Mouse (Mus musculus): ENCODE results near the gene Ankrd13d. TPM values are rescaled to one million over a fixed set of nuclear protein-coding genes. Genes with fewer than 3 reads are reported as not detected.

The Ankrd13d gene
- total RNA-seq, 2 experiments from 2014 or later: 87.8 to 91.7 TPM

DNA sequence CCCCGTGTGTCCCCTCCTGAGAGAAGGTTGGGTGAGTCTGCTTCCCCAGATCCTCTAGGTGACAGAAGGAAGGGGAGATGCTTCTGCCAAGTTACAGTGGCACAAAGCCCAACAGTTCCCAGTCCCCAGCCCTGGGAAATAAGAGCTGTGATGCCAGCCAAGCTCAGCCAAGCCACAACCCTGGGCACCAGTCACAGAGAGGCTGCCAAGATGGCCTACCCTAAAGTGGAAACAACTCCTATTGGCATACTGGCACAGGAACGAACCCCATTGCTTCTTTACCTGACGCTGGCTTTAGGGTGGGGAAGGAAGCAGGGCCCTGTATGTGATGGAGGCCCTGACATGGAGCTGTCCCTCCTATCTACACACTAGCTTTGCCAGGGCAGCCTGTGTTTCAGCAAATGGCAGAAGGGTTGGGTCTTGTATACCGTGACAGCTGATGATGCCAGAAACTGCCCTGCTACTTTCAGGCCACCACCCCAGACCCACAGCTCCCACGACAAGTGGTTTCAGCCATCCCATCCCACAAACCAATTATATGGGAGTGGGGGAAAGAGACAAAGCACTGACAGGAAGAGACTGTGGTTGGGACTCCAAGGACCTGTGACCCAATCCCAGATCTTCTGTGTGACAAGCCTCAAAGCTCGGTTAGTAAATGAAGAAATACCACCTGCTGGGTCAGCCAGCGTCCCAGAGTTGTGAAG, 20.2 kb upstream of the Ankrd13d start:
- intact Hi-C loops (cut with DNase I): no loop called here
- peak; percentile 57 to 66 for DNase-seq (ENCODE audit: extremely low spot score in 1 of 2, low spot score in 2 of 2)

DNA sequence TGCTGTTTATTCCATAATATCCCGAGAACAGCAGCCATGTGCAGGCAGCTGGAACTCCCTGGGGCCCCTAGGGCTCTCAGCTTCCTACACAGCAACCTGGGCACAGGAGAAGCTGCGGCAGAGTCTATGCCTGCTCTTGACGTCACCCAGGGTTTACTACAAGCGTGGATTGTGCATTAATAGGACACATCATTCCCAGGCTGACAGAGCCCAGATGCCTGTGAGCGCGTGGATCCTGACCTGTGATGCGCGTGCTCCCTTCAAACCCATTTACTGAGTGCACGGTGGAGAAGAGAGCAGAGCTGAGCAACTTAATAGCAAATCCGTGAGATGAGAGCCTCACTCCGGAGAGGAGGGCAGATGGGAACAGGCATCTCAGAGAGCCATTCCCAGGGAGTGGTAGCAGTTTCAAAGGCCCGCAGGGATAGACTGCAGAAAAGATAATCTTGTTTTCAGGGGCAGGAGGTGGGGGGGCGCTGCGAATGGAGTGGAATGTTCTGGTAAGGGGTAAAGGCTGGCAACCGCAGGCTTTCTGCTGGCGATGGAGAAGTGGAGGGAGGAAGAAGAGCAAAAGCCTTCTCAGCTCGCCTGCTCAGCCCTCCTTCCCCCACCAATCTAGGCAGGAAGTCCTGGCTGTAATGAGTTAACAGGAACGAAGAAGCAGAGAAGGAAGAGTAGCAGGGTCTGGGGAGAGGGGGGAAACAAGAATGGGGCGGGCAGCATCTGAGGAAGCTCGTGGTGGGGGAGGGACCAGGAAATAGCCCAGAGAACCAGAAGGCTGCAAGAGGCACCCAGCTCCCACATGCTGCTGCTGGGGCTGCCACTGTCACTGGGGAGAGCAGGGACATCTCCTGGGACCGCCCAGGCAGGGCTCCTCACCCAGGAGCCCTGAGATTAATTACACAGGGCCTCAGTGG, 19.1 kb upstream of the Ankrd13d start:
- intact Hi-C loops (cut with DNase I): no loop called here
- DNase-seq (ENCODE audit: extremely low spot score in 1 of 2, low spot score in 2 of 2): peak in 1 of 2 experiments; percentile 82

DNA sequence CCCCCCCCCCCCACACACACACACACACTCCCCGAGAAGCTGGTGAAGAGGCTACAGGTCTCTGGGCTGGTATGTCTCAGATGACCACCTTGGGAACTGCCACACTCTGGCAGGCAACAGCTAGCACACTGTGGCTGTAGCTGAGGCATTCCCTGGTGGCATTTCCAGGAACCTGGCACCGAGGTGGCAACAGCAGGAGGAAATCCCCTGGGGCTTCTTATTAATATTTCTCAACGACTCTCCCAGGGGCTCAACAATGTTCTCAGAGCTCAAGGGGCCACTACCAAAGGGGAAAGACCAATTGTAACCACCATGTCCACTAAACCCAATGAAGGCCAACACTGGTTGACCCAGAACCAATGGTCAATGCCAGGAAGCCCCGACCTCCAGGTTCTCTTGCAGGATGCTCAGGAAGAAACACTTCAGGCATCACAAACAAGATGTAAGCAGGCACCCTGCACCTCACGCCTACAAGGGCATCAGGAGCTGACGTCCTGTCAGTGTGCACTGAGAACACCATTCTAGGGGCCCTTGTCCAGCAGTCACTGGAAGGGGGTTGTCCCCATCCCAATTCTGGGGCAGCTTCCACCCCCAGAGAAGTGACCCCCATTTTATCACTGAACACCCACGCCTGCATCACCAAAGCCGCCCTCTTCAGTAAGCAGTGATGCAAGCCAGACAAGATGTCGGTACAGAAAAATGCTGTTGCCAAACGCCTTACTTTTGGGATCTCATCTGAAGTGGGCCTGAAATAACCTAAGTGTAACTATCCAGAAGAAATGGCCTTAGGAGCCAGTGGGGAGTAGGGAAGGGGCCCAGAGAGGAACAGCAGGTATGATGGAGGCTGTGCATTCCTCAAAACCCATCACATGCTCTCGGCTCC, 18.2 kb upstream of the Ankrd13d start:
- DNase-seq (ENCODE audit: extremely low spot score in 1 of 2, low spot score in 2 of 2): peak in 1 of 2 experiments; percentile 21
- intact Hi-C loops (cut with DNase I): no loop called here

DNA sequence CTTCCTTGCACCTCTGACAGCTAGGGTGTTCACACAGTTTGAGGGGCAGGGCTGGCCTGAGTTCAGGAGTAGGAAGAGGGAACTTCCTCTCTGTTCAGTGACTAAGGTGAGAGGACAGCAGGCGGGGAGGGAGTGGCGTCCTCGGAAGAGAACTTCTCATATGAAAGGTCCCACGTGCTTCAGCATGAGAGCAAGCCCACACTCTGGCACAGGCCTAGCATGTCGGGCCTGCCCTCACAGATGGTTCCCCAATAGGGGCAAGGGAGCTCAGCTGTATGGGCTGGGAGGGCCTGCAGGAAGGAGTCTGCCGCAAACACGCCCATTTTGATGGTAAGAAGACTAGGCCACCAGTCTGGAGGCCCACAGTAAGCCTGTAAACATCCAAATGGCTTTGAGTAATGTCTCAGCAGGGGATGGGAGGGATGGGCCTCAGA, 17.4 kb upstream of the Ankrd13d start:
- peak in 1 of 2 experiments; percentile 49 for DNase-seq (ENCODE audit: extremely low spot score in 1 of 2, low spot score in 2 of 2)
- intact Hi-C loops (cut with DNase I): no loop called here

DNA sequence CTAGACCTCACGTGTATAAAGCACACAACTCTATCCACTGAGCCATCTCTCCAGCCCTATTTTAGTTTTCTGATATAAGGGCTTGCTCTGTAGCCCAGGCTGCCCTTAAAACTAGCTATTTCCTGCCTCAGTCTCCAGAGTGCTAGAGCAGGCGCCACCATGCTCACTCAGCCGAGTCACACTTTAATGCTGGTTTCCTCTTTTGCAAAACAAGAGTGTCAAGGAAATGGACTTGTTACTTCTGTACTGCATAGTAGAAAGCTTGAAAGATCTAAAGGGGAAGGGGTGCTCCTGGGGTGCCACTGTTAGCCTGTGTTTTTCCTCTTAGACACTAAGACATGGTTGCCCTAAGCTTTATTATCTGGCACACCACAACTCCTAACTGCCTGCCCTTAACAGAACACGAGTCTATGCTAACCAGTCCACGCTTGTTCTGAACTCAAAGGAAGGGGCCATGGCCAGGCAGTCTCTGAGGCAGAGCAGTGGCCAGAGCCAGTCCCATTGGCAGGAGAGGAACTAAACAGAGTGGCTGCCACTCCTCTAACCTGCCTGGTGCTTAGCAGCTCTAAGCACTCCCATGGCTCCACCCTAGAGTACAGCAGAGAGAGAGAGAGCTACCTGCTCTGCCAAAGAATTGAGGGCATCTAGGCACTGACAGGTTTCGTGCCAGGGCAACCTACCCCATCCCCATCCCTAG, 16.8 kb upstream of the Ankrd13d start:
- intact Hi-C loops (cut with DNase I): no loop called here
- no peak for DNase-seq (ENCODE audit: extremely low spot score in 1 of 2, low spot score in 2 of 2)

DNA sequence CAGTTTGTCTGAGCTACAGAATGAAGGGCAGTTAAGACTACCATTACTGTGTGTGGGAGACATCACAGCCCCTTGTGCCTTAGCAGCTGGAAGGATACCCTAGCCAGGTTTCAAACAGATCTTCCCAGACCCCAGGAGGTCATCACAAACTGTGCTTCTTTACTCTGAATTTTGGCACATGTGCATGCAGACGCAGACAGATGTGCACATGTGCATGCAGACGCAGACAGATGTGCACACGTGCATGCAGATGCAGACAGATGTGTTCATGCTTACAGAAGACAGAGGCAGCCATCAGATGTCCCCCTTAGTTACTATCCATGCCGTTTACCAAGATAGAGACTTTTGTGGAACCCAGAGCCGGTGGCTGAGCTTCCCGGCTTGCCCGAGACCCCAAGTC, 16.2 kb upstream of the Ankrd13d start:
- intact Hi-C loops (cut with DNase I): no loop called here
- DNase-seq (ENCODE audit: extremely low spot score in 1 of 2, low spot score in 2 of 2): no peak

DNA sequence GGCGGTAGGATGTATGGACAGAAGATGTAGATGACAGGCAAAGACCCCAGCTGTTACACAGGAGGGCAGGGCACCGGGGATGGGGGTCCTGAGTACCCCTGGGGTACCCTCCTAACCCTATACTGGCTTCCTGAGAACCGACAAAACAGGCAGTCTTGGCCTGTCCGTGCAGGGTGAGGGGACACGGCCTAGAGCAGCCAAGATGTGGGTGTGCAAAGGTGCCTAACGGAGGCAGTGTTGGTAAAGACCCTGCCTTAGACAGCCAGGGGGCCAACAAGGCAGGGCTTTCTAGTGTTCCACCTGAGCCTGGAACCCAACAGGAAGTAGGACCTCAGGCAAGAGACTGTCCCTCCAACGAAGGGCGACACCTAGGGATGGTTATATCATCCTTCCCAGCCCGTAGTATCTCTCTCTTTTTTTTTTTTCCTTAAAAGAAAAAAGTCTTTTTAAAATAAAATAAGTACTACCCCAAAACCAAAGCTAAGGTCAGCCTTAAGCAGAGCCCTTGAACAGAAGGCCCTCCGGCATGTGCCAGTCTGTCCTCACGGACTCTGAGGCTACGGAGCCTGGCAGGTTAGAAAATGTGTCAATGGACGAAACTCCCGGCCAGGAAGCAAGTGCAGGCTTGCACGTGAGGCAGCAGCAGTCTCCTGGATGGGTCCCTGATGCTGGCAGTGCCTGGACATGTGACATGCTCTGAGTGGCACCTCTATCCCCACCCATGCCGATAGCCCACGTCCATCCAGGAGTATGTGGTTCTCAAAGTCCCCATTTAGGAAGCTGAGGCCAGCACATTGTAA, 15.6 kb upstream of the Ankrd13d start:
- intact Hi-C loops (cut with DNase I): no loop called here
- DNase-seq (ENCODE audit: extremely low spot score in 1 of 2, low spot score in 2 of 2): peak in 1 of 2 experiments; percentile 26

DNA sequence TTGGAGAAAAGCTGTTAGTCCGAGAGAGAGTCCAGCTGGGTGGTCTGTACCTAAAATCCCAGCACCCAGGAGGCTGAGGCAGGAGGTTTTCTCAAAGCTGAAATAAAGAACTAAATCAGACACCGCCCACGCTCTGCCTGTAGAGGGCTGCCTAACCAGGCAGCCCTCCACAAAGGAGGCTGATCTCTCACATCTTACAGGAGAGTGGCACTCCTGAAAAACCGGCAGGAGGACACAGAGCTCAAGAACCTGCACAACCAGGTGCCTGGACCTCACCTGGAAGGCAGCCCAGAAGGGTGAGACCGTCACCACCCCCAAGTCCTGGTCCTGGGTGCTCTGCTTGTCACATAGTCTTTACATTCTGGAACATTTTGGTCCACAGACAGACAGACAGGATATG, 14.9 kb upstream of the Ankrd13d start:
- intact Hi-C loops (cut with DNase I): no loop called here
- peak in 1 of 2 experiments; percentile 16 for DNase-seq (ENCODE audit: extremely low spot score in 1 of 2, low spot score in 2 of 2)

DNA sequence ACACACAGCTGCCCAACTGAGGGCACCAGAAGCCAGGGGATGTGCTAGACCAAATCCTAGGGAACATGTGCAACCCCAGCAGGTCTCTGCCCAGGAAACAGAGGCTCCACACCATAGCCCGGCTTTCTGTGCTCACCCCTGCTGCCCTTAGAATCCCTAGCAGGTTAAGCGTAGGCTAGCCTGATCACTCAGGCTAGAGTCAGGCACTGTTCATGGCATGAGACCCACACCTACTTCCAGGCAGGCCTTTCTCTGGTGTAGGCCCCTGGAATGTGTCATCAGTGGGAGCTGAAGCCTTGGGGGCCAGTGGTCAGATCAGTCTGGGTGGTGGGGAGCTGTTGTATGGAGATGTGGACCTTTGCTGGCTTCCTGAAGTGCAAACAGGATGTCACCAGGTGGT, 13.7 kb upstream of the Ankrd13d start:
- intact Hi-C loops (cut with DNase I): no loop called here
- no peak for DNase-seq (ENCODE audit: extremely low spot score in 1 of 2, low spot score in 2 of 2)

DNA sequence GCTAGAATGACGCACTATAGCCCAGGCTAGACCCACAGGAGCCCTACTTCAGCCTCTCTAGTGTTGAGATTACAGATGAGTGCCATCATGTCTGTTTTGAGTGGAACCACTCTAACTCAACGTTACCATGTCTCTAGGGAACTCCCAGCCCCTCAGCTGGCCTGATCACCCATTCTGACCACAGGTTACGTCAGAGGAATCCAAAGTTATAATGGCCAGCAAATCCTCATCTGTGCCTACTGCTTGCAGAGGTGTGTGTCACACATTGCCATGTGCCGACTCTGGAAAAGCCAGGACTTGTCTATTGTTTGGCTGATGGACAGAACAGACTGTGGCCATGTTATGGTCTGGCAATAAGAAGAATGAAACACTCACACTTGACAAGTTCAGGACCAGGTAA, 12.5 kb upstream of the Ankrd13d start:
- DNase-seq (ENCODE audit: extremely low spot score in 1 of 2, low spot score in 2 of 2): peak in 1 of 2 experiments; percentile 11
- intact Hi-C loops (cut with DNase I): no loop called here

DNA sequence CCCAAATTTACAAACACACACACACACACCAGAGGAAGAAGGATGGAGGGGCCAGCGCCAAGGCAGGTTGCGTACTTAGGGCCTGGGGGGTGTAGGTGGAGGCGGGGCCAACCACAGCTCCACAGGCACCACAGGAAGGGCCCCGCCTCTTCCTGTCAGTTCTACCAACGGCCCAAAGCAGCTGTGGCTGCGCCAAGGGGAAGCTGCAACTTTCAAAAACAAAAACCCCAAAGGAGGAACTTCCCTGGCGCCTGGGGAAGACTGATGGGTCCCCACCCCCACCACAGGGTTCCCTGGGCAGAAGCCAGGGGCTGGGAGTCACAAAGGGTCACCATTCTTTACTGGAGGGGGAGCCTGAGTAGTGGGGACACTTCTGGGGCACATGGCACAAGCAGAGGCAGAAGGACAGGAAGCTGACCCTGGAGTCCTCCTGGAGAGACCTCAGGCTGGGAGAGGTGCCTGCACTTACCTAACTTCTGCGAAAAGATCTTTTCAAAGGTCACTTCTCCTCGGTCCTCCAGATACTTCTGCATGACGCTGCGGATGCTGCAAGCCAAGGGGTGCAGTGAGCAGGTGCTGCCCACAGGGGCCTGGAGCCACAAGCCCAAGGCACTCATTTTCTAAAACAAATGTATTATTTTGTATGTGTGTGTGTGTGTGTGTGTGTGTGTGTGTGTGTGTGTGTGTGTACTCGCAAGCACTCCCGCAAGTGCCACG, 11.6 kb upstream of the Ankrd13d start:
- peak in 1 of 2 experiments; percentile 85 for DNase-seq (ENCODE audit: extremely low spot score in 1 of 2, low spot score in 2 of 2)
- intact Hi-C loops (cut with DNase I): no loop called here

DNA sequence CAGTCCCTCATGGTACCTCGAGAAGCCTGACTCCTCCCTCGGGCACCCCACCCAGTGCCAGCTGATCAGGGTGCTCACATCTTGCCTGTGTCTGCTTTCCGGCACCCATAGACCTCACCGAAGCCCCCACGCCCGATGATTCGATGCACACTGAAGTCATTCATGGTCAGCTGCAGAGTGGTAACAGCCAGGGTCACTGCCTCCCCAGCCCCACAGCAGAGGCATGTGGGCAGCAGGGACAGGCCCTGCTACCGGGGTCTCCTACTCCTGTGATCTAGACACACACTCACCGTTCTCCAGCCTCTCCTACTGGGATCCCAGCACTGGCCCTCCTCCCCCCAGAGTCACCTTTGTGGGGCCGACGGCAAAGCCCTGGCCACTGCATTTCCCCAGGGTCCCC, 8.2 kb upstream of the Ankrd13d start:
- intact Hi-C loops (cut with DNase I): no loop called here
- no peak for DNase-seq (ENCODE audit: extremely low spot score in 1 of 2, low spot score in 2 of 2)

DNA sequence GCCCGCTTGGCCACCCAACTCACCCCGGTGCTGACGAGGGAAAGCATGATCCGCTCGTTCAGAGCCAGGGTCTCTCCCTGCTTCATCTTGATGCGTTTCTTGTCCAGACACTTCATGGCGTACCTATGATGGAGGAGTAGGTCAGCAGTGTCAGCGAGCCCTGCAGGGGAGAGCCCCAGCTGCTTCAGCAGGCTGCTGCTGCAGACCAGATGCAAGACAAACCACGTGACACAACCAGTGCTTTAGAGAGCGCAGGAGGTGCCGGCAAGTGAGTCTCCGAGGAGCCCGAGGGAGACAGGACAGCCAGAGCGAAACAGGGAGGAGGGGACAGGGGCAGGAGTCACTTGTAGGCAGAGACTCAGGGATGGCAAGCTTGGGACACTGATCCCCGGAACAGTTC, 7.8 kb upstream of the Ankrd13d start:
- no peak for DNase-seq (ENCODE audit: extremely low spot score in 1 of 2, low spot score in 2 of 2)
- intact Hi-C loops (cut with DNase I): no loop called here

DNA sequence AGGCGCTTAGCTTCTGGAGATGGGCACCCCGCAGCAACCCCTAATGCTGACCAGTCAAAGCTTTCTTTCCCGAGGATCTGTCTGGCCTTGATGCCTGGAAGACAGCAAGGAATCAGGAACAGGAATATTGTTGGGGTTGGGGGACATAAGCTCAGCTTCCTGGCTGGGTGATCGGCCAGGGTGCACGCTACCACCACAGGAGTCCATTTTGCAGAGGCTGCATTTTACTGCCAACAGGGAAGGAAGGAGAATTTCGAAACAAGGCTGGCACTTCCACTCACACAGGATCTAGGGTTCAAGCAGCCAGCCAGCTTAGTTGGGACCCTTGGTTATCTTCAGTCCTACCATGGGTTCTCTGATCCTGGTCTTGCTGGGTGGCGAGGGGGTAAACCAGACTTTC, 716 bp upstream of the Ankrd13d start:
- DNase-seq (ENCODE audit: extremely low spot score in 1 of 2, low spot score in 2 of 2): no peak
- intact Hi-C loops (cut with DNase I): no loop called here

DNA sequence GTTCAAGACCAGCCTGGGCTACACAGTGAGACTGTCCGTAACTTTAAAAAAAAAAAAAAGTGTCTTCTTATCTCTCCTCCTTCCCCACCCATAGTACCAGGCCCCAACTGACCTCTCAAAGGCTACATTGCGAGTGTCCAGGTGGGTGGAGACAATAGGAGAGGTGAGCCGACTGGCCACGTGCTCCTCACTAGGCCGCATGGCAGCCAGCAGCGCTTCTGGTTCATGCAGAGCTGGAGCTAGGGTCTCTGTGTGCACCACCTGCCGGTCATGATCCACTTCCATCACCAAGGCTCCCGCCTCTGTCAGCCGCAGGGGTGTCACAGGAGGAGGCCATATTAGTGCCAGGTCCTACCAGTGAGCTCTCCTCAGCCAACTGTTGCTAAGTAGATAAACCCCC, 2.5 kb downstream of the Ankrd13d start:
- DNase-seq (ENCODE audit: extremely low spot score in 1 of 2, low spot score in 2 of 2): no peak
- intact Hi-C loops (cut with DNase I): no loop called here

DNA sequence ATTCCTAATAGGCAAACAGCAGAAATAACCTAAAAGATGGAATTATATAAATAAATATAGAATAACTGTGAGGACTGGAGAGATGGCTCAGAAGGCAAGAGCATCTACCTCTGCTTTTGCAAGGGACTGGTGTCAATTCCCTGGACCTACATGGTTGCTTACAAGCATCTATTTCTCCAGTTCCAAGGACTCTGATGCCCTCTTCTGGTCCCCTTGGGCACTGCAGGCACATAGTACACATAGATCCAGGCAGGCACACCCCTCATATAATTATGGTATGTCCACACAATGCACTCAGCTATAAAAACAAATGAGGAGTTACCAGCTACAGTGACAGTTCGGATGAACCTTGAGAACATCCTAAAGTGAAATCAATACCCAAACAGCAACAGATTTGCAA, 3.5 kb downstream of the Ankrd13d start:
- intact Hi-C loops (cut with DNase I): no loop called here

DNA sequence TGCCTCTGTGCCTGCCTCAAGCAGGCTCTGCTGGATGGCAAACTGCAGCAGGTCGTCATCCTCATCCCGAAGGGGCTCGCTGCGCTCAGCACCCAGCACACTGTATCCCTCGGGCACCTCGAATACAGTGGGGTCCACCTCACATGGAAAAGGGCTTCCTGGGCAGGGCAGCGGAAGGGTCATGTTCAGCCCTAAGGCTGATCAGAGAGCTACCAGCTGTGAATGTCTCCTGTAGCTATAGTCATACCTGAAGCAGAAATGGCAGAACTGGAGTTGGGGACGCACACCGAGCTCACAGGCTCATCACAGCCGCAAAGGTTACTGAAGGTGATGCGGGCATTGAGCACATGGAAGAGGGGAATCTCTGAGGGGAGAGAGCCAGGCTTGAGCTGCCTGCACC, 12.0 kb downstream of the Ankrd13d start:
- intact Hi-C loops (cut with DNase I): no loop called here
- DNase-seq (ENCODE audit: extremely low spot score in 1 of 2, low spot score in 2 of 2): no peak

More for the DNA sequence above, 3.5 kb downstream of the Ankrd13d start:
- DNase-seq (ENCODE audit: extremely low spot score in 1 of 2, low spot score in 2 of 2): no peak
